Mouse (Mus musculus): ENCODE measurements at regions not wholly inside any gene's neighbourhood (a gene's known extent, or its start where the extent isn't known, plus 50 kb on each side); places are given as distances from the start of the nearest gene placed in this dataset.

- TF ChIP-seq CTCF (IDR thresholded peaks at IDR 0.05; ENCODE audit: borderline replicate concordance, control insufficient read depth, extremely low read depth, insufficient read depth, low read length, poor library complexity), result no peak
- no peak for TF ChIP-seq POLR2A (IDR thresholded peaks at IDR 0.05; ENCODE audit: control insufficient read depth, extremely low read depth, insufficient read depth, low read length, poor library complexity)
Observed at GRCm38 (mm10) chr9:9500345-9500744, 261.4 kb upstream of the Arhgap42 start.
